Mouse (Mus musculus): Measurements from ENCODE around the gene Tmem179b. TPM values are rescaled to one million over a fixed set of nuclear protein-coding genes. Genes with fewer than 3 reads are reported as not detected.

The Tmem179b gene
- polyA plus RNA-seq, 1 experiment from 2014 or later = 32.4 TPM

DNA sequence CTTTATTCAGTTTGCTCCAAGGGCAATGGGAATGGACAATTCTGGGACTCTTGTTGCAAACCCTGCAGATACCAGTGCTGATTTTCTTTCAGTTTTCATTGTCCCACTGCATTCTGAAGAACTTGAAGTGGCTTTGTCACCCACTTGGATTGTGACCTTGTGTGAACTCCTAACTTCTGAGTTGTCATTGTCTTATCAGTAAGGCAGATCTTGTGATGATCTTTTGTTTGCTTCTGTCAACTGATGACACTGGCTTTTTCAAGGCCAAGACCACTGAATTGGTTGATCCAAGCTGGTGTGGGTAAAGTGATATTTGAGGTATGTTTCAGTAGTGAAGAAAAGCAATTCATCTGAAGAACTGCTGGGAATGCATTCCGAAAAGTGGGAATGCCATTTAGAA, 28.9 kb downstream of the Tmem179b start:
- 96% methylated on average over 1 of the region's 1 CpGs for WGBS
- H3K4me2 ChIP-seq (ENCODE audit: low read length) = no peak overlapping the region
- no peak for ATAC-seq (ENCODE audit: low FRiP score, low TSS enrichment)

DNA sequence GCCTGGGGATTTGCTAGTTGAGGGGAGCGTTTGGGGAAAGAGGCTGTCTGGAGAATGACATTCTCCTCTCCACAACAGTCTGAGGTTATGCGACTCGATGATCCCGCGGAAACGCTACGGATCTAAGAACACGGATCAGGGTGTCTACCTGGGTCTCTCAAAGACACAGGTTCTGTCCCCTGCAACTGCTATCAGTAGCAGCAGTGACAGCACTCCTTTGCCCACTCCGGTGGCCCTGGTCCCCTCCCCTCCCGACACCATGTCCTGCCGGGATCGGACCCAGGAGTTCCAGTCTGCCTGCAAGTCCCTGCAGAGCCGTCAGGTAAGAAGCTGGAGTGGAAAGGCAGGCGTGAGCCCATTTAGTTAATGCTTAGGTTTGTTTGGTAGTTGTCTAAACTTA, 32.1 kb downstream of the Tmem179b start:
- Histone ChIP-seq H3K4me1 (ENCODE audit: control insufficient read depth, insufficient read depth, low read length) (peaks cover 15% of the 10 kb centered on the region), H3K4me3 (replicated peaks; ENCODE audit: low read depth, low read length) (peak overlapping the region; percentile 74), H3K9me3 (ENCODE audit: control insufficient read depth, low read length) (no peaks in the 10 kb centered on the region), H3K36me3 (ENCODE audit: control insufficient read depth, insufficient read depth, low read length) (peaks cover 64% of the 10 kb centered on the region), H3K9ac (replicated peaks; ENCODE audit: low read length) (peak overlapping the region; percentile 71), H3K27ac (replicated peaks; ENCODE audit: low read depth, low read length) (peak overlapping the region; percentile 94), H3K27me3 (ENCODE audit: control insufficient read depth, insufficient read depth, low read length) (no peaks in the 10 kb centered on the region), H3K4me2 (ENCODE audit: low read length) (peak overlapping the region; percentile 81)
- DNase-seq = no peak
- no peak for ATAC-seq (ENCODE audit: low FRiP score, low TSS enrichment)
- WGBS = 27% methylated on average over 14 of the region's 14 CpGs

More for the DNA sequence above, 28.9 kb downstream of the Tmem179b start:
- Histone ChIP-seq H3K9ac (replicated peaks; ENCODE audit: low read length) (no peak overlapping the region), H3K9me3 (ENCODE audit: control insufficient read depth, low read length) (no peaks in the 10 kb centered on the region), H3K4me1 (ENCODE audit: control insufficient read depth, insufficient read depth, low read length) (peaks cover 15% of the 10 kb centered on the region), H3K4me3 (replicated peaks; ENCODE audit: low read depth, low read length) (no peak overlapping the region), H3K27ac (replicated peaks; ENCODE audit: low read depth, low read length) (no peak overlapping the region), H3K27me3 (ENCODE audit: control insufficient read depth, insufficient read depth, low read length) (no peaks in the 10 kb centered on the region), H3K36me3 (ENCODE audit: control insufficient read depth, insufficient read depth, low read length) (peaks cover 71% of the 10 kb centered on the region)
- no peak for DNase-seq

DNA sequence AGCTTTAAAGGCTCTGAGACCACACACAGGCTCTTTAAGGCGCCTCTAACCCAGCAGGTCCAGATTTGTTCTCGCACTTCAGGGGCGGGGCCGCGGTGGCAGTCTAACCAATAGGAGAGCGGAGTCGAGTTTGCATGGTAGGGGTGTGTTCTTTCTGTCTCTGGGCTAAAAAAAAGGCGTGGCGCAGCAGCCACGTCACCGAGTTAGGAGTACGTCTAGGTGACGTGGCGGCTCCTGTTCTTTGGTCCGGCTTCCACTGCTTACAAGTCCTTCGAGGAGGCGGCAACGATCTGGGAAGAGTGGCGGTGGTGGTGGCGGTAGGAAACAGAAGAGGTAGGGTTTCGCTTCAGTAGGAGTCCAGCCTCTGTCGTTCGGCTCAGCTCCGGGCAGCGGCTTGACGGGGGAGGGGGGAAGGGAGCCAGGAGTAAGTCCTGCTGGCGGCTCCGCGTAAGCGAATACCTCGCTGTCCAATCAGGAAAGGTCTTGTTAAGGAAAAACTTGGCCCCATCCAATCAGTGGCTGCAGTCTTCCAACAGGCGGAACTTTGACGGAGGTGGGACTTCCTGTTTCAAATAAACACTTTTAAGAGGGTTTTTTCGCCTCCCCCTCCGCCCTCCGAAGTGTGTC, 32.9 kb downstream of the Tmem179b start, which contains the start of gene Stx5a:
Stx5a (plus strand) TSS at position 171 of the 627 bp plus-strand sequence.
- DNase-seq = peak; percentile 97
- H3K36me3 ChIP-seq (ENCODE audit: control insufficient read depth, insufficient read depth, low read length) = peaks cover 57% of the 10 kb centered on the region
- under 1% methylated on average over 36 of the region's 36 CpGs for WGBS

DNA sequence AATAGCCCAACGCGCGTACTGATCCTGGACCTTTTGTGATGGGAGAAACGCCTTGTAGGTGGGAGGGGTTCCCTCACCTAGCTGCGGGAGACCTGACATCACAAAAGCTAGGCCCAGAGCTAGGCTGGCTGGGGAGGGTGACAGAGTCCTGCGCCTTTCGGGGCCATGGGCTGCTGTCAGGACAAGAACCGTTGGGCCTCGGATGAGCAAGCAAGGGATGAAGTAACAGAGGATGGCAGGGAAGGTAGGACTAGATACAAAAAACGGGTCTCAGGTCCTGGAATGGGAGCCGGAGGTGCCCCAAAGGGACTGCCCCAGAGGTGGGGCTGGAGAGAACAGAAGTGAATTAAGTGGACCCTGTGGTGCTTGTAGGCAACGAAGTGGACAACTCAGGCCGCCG, 33.7 kb downstream of the Tmem179b start, which contains the start of gene 1700092M07Rik:
1700092M07Rik (plus strand) TSS at position 116 of the 400 bp plus-strand sequence.
- DNase-seq = no peak

More for the DNA sequence above, 32.9 kb downstream of the Tmem179b start, which contains the start of gene Stx5a:
- Histone ChIP-seq H3K9me3 (ENCODE audit: control insufficient read depth, low read length) (no peaks in the 10 kb centered on the region), H3K27ac (replicated peaks; ENCODE audit: low read depth, low read length) (peak within 1 kb of the TSS; percentile 94), H3K9ac (replicated peaks; ENCODE audit: low read length) (peak within 1 kb of the TSS; percentile 71), H3K4me3 (replicated peaks; ENCODE audit: low read depth, low read length) (peak within 1 kb of the TSS; percentile 74), H3K27me3 (ENCODE audit: control insufficient read depth, insufficient read depth, low read length) (no peaks in the 10 kb centered on the region), H3K4me1 (ENCODE audit: control insufficient read depth, insufficient read depth, low read length) (peaks cover 15% of the 10 kb centered on the region), H3K4me2 (ENCODE audit: low read length) (peak within 1 kb of the TSS; percentile 81)
- ATAC-seq (ENCODE audit: low FRiP score, low TSS enrichment) = peak; percentile 99

DNA sequence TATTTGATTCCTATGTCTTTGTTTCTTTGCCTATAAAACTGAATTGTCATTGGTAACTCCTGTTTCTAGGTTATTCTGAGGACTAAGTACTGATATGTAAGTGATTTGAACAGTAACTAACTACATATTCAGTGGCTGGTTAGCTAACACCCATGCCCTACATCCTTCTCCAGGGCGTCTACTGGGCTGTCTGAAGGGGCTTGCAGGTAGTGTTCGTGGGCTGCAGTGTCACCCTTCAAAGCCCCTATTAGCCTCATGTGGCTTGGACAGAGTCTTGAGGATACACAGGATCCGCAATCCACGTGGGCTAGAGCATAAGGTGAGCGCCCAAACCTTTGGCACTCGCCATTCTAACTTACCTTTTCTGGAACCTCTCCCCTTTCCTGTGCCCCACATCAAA, 34.6 kb downstream of the Tmem179b start:
- DNase-seq (no peak), ATAC-seq (ENCODE audit: low FRiP score, low TSS enrichment) (no peak)
- no peak overlapping the region for H3K9ac ChIP-seq (replicated peaks; ENCODE audit: low read length)
- H3K4me2 ChIP-seq (ENCODE audit: low read length) = no peak overlapping the region
- H3K4me1 ChIP-seq (ENCODE audit: control insufficient read depth, insufficient read depth, low read length) = peaks cover 19% of the 10 kb centered on the region
- no peaks in the 10 kb centered on the region for H3K9me3 ChIP-seq (ENCODE audit: control insufficient read depth, low read length)
- no peak overlapping the region for H3K4me3 ChIP-seq (replicated peaks; ENCODE audit: low read depth, low read length)
- peaks cover 40% of the 10 kb centered on the region for H3K36me3 ChIP-seq (ENCODE audit: control insufficient read depth, insufficient read depth, low read length)
- WGBS = 92% methylated on average over 6 of the region's 6 CpGs
- no peaks in the 10 kb centered on the region for H3K27me3 ChIP-seq (ENCODE audit: control insufficient read depth, insufficient read depth, low read length)
- no peak overlapping the region for H3K27ac ChIP-seq (replicated peaks; ENCODE audit: low read depth, low read length)

More for the DNA sequence above, 33.7 kb downstream of the Tmem179b start, which contains the start of gene 1700092M07Rik:
- WGBS = 62% methylated on average over 14 of the region's 14 CpGs
- H3K4me3 ChIP-seq (replicated peaks; ENCODE audit: low read depth, low read length) = peak within 1 kb of the TSS; percentile 74
- peak within 1 kb of the TSS; percentile 56 for H3K4me2 ChIP-seq (ENCODE audit: low read length)
- H3K9me3 ChIP-seq (ENCODE audit: control insufficient read depth, low read length) = no peaks in the 10 kb centered on the region
- H3K4me1 ChIP-seq (ENCODE audit: control insufficient read depth, insufficient read depth, low read length) = peaks cover 15% of the 10 kb centered on the region
- H3K9ac ChIP-seq (replicated peaks; ENCODE audit: low read length) = peak within 1 kb of the TSS; percentile 56
- peak within 1 kb of the TSS; percentile 94 for H3K27ac ChIP-seq (replicated peaks; ENCODE audit: low read depth, low read length)
- ATAC-seq (ENCODE audit: low FRiP score, low TSS enrichment) = no peak
- peaks cover 50% of the 10 kb centered on the region for H3K36me3 ChIP-seq (ENCODE audit: control insufficient read depth, insufficient read depth, low read length)
- no peaks in the 10 kb centered on the region for H3K27me3 ChIP-seq (ENCODE audit: control insufficient read depth, insufficient read depth, low read length)

DNA sequence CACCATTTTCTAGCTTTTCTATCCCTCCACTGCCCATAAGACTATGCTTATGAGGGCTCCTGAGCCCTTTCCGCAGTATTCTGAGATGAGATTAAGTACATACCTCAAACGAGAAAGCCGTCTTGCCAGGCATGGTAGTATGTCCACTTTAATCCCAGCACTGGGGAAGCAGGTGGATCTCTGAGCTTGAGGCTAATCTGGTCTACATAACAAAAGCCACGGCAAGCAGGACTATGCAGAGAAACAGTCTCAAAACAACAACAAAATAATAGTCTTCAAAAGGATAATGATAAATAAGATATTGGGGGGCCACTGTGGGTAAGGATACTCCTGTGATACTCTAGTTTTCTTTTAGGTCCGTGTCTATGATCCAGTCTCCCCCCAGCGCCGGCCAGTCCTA, 35.4 kb downstream of the Tmem179b start:
- 89% methylated on average over 7 of the region's 7 CpGs for WGBS
- H3K9me3 ChIP-seq (ENCODE audit: control insufficient read depth, low read length) = no peaks in the 10 kb centered on the region
- no peaks in the 10 kb centered on the region for H3K27me3 ChIP-seq (ENCODE audit: control insufficient read depth, insufficient read depth, low read length)
- H3K4me3 ChIP-seq (replicated peaks; ENCODE audit: low read depth, low read length) = no peak overlapping the region
- ATAC-seq (ENCODE audit: low FRiP score, low TSS enrichment) = no peak
- H3K27ac ChIP-seq (replicated peaks; ENCODE audit: low read depth, low read length) = no peak overlapping the region
- no peak overlapping the region for H3K4me2 ChIP-seq (ENCODE audit: low read length)
- DNase-seq = no peak
- peaks cover 19% of the 10 kb centered on the region for H3K4me1 ChIP-seq (ENCODE audit: control insufficient read depth, insufficient read depth, low read length)
- peaks cover 35% of the 10 kb centered on the region for H3K36me3 ChIP-seq (ENCODE audit: control insufficient read depth, insufficient read depth, low read length)
- no peak overlapping the region for H3K9ac ChIP-seq (replicated peaks; ENCODE audit: low read length)

DNA sequence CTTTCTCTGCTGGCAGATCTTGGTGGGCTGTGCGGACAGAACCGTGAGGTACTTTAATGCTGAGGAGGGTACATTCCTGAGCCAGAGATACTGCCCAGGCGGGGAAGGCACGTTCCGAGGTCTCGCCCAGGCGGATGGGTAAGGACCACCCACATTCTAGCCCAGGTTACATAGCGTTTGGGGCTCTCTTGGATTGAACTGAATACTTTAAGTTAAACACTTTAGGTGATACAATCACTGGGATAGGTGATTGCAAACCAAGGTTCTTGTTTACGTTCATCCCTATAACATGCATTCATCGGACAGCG, 38.2 kb downstream of the Tmem179b start:
- no peak overlapping the region for H3K27ac ChIP-seq (replicated peaks; ENCODE audit: low read depth, low read length)
- peak overlapping the region; percentile 57 for H3K9ac ChIP-seq (replicated peaks; ENCODE audit: low read length)
- H3K4me3 ChIP-seq (replicated peaks; ENCODE audit: low read depth, low read length) = peak overlapping the region; percentile 82
- H3K4me2 ChIP-seq (ENCODE audit: low read length) = peak overlapping the region; percentile 68
- DNase-seq = no peak
- 3% methylated on average over 11 of the region's 11 CpGs for WGBS
- peak; percentile 39; the same call in 1 of the 2 replicates for ATAC-seq (ENCODE audit: low FRiP score, low TSS enrichment)
- H3K4me1 ChIP-seq (ENCODE audit: control insufficient read depth, insufficient read depth, low read length) = peaks cover 11% of the 10 kb centered on the region
- no peaks in the 10 kb centered on the region for H3K9me3 ChIP-seq (ENCODE audit: control insufficient read depth, low read length)
- no peaks in the 10 kb centered on the region for H3K27me3 ChIP-seq (ENCODE audit: control insufficient read depth, insufficient read depth, low read length)
- H3K36me3 ChIP-seq (ENCODE audit: control insufficient read depth, insufficient read depth, low read length) = peaks cover 29% of the 10 kb centered on the region

DNA sequence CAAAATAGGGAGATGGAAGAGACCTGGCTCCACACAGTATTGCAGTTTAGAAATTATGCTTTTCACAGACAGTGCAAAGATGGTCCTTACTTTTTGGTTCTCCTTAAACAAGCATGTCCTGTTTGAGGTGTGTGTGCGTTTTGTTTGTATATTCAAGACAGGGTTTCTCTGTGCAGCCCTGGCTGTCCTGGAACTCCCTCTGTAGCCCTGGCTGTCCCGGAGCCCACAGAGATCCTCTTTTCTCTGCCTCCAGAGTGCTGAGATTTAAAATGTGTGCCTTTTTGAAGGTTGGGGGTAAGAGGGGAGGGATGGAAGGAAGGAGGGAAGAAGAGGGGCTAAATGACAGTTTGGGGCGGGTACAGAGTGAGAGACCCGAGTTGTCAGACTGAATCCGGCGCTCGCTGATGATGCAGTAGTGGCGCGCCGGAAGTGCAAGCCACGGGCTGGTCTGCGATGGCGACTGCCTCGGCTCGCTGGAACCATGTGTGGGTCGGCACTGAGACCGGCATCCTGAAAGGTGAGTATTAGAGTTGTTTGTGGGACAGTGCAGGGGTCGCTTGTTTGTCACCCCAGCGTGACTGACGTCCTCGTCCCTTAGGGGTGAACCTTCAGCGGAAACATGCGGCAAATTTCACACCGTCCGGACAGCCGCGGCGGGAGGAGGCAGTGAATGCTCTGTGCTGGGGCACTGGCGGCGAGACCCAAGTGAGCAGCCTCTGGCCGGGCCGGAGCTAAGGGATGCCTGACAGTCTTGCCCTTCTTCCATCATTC, 38.7 kb downstream of the Tmem179b start, which contains the start of gene Wdr74:
Wdr74 (plus strand) TSS at position 439 of the 771 bp plus-strand sequence.
- peak; percentile 97 for DNase-seq
- Histone ChIP-seq H3K27me3 (ENCODE audit: control insufficient read depth, insufficient read depth, low read length) (no peaks in the 10 kb centered on the region), H3K9me3 (ENCODE audit: control insufficient read depth, low read length) (no peaks in the 10 kb centered on the region), H3K4me1 (ENCODE audit: control insufficient read depth, insufficient read depth, low read length) (peaks cover 5% of the 10 kb centered on the region), H3K27ac (replicated peaks; ENCODE audit: low read depth, low read length) (peak within 1 kb of the TSS; percentile 81), H3K4me3 (replicated peaks; ENCODE audit: low read depth, low read length) (peak within 1 kb of the TSS; percentile 82), H3K4me2 (ENCODE audit: low read length) (peak within 1 kb of the TSS; percentile 68), H3K36me3 (ENCODE audit: control insufficient read depth, insufficient read depth, low read length) (peaks cover 28% of the 10 kb centered on the region), H3K9ac (replicated peaks; ENCODE audit: low read length) (peak within 1 kb of the TSS; percentile 57)
- WGBS = under 1% methylated on average over 32 of the region's 32 CpGs
- ATAC-seq (ENCODE audit: low FRiP score, low TSS enrichment) = peak; percentile 94
